ENCODE assay signal across 8 mouse cellular contexts in the genomic region with DNA sequence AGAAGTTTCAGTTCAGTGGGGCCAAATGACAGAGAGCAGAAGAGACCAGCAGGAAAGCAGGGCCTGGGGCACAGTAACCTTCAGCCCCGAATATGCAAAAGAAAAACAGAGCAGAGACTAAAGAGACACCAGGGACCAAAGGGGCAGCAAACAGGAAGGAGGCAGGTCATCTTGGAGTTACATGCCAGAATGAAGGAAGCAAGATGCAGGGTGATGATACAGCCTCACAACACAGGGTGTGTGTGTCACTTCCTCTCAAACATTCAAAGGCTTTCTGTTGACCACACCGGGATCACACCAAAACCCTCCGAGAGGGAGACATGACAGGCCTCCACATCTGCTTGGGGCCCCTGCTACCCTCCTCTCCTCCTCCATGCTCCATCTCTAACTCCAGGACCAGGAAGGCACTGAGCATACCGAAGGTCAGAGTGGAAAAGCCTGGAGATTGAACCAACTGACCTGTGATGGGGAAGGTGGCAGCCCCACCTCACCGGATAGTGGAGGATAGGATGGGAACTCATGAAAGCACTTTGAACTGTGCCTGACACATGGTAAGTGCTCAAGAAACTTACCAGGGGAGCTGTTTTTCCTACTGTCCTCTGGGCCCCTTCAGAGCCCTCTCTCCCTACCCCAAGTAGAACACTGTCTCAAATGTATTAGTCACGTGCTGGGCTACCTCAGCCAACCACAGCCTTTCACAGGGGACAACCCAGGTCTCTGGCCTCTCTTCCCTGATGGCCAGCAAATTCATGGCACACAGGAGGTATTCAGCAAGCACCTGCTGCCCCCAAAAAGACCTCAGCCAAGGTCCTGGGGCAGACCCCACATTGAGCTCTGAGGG. TPM values are rescaled to one million over a fixed set of nuclear protein-coding genes. Genes with fewer than 3 reads are reported as not detected.
DNase-seq lines count a peak whose midpoint lies in the region; ATAC-seq and TF ChIP-seq lines count a peak whose summit lies in the region.

No protein-coding gene starts in this region.

- ATAC-seq in lung, postnatal 0 days: no peak
- ATAC-seq in limb, embryonic 12.5 days (ENCODE audit: insufficient number of reproducible peaks, insufficient read depth, low FRiP score, low TSS enrichment, low read depth): no peak
- ATAC-seq in stomach, embryonic 16.5 days (ENCODE audit: insufficient read depth, low FRiP score): no peak
- no peak for ATAC-seq in activated CD4-positive, CD25-positive, alpha-beta regulatory T cell, adult 4 months

- DNase-seq in embryo, embryonic 10 days (ENCODE audit: low spot score): peak; percentile 35
- DNase-seq in embryo, embryonic 11 days: no peak
- DNase-seq in lung, postnatal 0 days (ENCODE audit: low spot score): peak; percentile 55
- no peak for DNase-seq in lung, postnatal 14 days
- DNase-seq in gastrocnemius, adult 8-10 months (ENCODE audit: low spot score in 2 of 2): no peak

- H3K27ac ChIP-seq in lung, postnatal 0 days (ENCODE audit: low read length): peak overlapping the region; percentile 35
- H3K27ac ChIP-seq in limb, embryonic 12.5 days: 0 out of 2 replicates have a peak overlapping the region, but pooled peaks have one; percentile 23
- peak overlapping the region; percentile 54 for H3K27ac ChIP-seq in stomach, embryonic 16.5 days (ENCODE audit: low read length)

- H3K9ac ChIP-seq in lung, postnatal 0 days (replicated peaks; ENCODE audit: low read depth): no peak overlapping the region
- peak overlapping the region; percentile 45; the same call in 1 of the 2 replicates for H3K9ac ChIP-seq in limb, embryonic 12.5 days (replicated peaks)
- H3K9ac ChIP-seq in stomach, embryonic 16.5 days (ENCODE audit: low read length): peak overlapping the region; percentile 58

- H3K36me3 ChIP-seq in lung, postnatal 0 days (ENCODE audit: insufficient read depth, low read length): no peaks in the 10 kb centered on the region
- peaks cover 25% of the 10 kb centered on the region; the same call in 1 of the 2 replicates for H3K36me3 ChIP-seq in limb, embryonic 12.5 days
- no peaks in the 10 kb centered on the region for H3K36me3 ChIP-seq in stomach, embryonic 16.5 days (ENCODE audit: control insufficient read depth, insufficient read depth, low read length)

- WGBS in lung, postnatal 0 days: 43% methylated on average over 6 of the region's 6 CpGs
- 69% methylated on average over 6 of the region's 6 CpGs for WGBS in limb, embryonic 12.5 days
- WGBS in stomach, embryonic 16.5 days: 54% methylated on average over 6 of the region's 6 CpGs

- H3K9me3 ChIP-seq in lung, postnatal 0 days (ENCODE audit: low read length): no peaks in the 10 kb centered on the region
- no peaks in the 10 kb centered on the region for H3K9me3 ChIP-seq in limb, embryonic 12.5 days
- H3K9me3 ChIP-seq in stomach, embryonic 16.5 days (replicated peaks; ENCODE audit: control insufficient read depth, low read length): no peaks in the 10 kb centered on the region

- H3K27me3 ChIP-seq in lung, postnatal 0 days (replicated peaks; ENCODE audit: insufficient read depth, low read length): no peaks in the 10 kb centered on the region
- H3K27me3 ChIP-seq in limb, embryonic 12.5 days: no peaks in the 10 kb centered on the region
- H3K27me3 ChIP-seq in stomach, embryonic 16.5 days (ENCODE audit: control insufficient read depth, insufficient read depth, low read length): no peaks in the 10 kb centered on the region

- peak overlapping the region; percentile 18; the same call in 1 of the 2 replicates for H3K4me2 ChIP-seq in lung, postnatal 0 days (replicated peaks; ENCODE audit: low read depth, low read length)
- peak overlapping the region; percentile 78; the same call in 1 of the 2 replicates for H3K4me2 ChIP-seq in limb, embryonic 12.5 days
- H3K4me2 ChIP-seq in stomach, embryonic 16.5 days (ENCODE audit: low read depth, low read length): peak overlapping the region; percentile 85

- H3K4me1 ChIP-seq in lung, postnatal 0 days (ENCODE audit: insufficient read depth, low read depth, low read length): peaks cover 35% of the 10 kb centered on the region
- H3K4me1 ChIP-seq in limb, embryonic 12.5 days (replicated peaks): peaks cover 46% of the 10 kb centered on the region
- peaks cover 47% of the 10 kb centered on the region for H3K4me1 ChIP-seq in stomach, embryonic 16.5 days (ENCODE audit: control insufficient read depth, insufficient read depth, low read length)

- H3K4me3 ChIP-seq in lung, postnatal 0 days (ENCODE audit: low read depth, low read length): no peak overlapping the region
- H3K4me3 ChIP-seq in limb, embryonic 12.5 days (replicated peaks): no peak overlapping the region
- H3K4me3 ChIP-seq in stomach, embryonic 16.5 days (replicated peaks; ENCODE audit: low read length): no peak overlapping the region

- TF ChIP-seq CTCF in lung, postnatal 0 days (IDR thresholded peaks at IDR 0.05): no peak

- 0 out of 2 replicates have a peak, but pooled peaks have one; percentile 53 for TF ChIP-seq EP300 in lung, postnatal 0 days (IDR thresholded peaks at IDR 0.05)

RNA-seq across cellular contexts. Expression of a gene that starts 3.0 kb away (rescaled TPM):
- 55.3 and 56.7 TPM in 2 replicates for polyA plus RNA-seq in lung, postnatal 0 days (2015; fragmentation: Nextera tagmentation; extraction: Ambion mirVana)
- 54.7 and 63.8 TPM in 2 replicates for polyA plus RNA-seq in limb, embryonic 12.5 days (2016; fragmentation: Nextera tagmentation; extraction: Ambion mirVana)
- polyA plus RNA-seq in stomach, embryonic 16.5 days (2015; fragmentation: Nextera tagmentation; extraction: Ambion mirVana): 52.7 and 59.6 TPM in 2 replicates
- polyA plus RNA-seq in activated CD4-positive, CD25-positive, alpha-beta regulatory T cell, adult 4 months (2017; shearing (Covaris generic)): 10 to 100 TPM in 1 of 2 experiments, 1 to 10 TPM in 1; 9.3 to 18.1 TPM
- 10 to 100 TPM; 18.6 to 28.1 (median 21.8) TPM for total RNA-seq in gastrocnemius, adult 8-10 months (2022)

RNA-seq across cellular contexts. Expression of a gene that starts 53.9 kb away (rescaled TPM):
- polyA plus RNA-seq in lung, postnatal 0 days (2015; fragmentation: Nextera tagmentation; extraction: Ambion mirVana): 10.6 and 10.8 TPM in 2 replicates
- polyA plus RNA-seq in limb, embryonic 12.5 days (2016; fragmentation: Nextera tagmentation; extraction: Ambion mirVana): 1.5 and 2.0 TPM in 2 replicates
- polyA plus RNA-seq in stomach, embryonic 16.5 days (2015; fragmentation: Nextera tagmentation; extraction: Ambion mirVana): 5.2 and 6.2 TPM in 2 replicates
- 1 to 10 TPM; 1.9 to 3.7 TPM for polyA plus RNA-seq in activated CD4-positive, CD25-positive, alpha-beta regulatory T cell, adult 4 months (2017; shearing (Covaris generic))
- total RNA-seq in gastrocnemius, adult 8-10 months (2022): 1 to 10 TPM; 2.4 to 6.3 (median 4.3) TPM

RNA-seq across cellular contexts. Expression of a gene that starts 55.0 kb away (rescaled TPM):
- polyA plus RNA-seq in lung, postnatal 0 days (2015; fragmentation: Nextera tagmentation; extraction: Ambion mirVana): 67.2 and 72.4 TPM in 2 replicates
- 148 and 158 TPM in 2 replicates for polyA plus RNA-seq in limb, embryonic 12.5 days (2016; fragmentation: Nextera tagmentation; extraction: Ambion mirVana)
- polyA plus RNA-seq in stomach, embryonic 16.5 days (2015; fragmentation: Nextera tagmentation; extraction: Ambion mirVana): 34.5 and 35.0 TPM in 2 replicates
- 1 to 10 TPM; 5.5 to 5.6 TPM for polyA plus RNA-seq in activated CD4-positive, CD25-positive, alpha-beta regulatory T cell, adult 4 months (2017; shearing (Covaris generic))
- 10 to 100 TPM; 54.1 to 61.3 (median 59.2) TPM for total RNA-seq in gastrocnemius, adult 8-10 months (2022)

Comparison
In these comparisons a context has a peak if more than half of its experiments do, and no peak if none do; other contexts are left out.
1. DNase-seq: peak in embryo, embryonic 10 days (single experiment) and lung, postnatal 0 days (single experiment); none in embryo, embryonic 11 days (single experiment), lung, postnatal 14 days (single experiment) and gastrocnemius, adult 8-10 months (0 of 2).
2. H3K4me2 ChIP-seq: peak in every context shown above with its lines; median percentile 85 in stomach, embryonic 16.5 days; 78 in limb, embryonic 12.5 days; 18 in lung, postnatal 0 days.
3. Peak in every context shown above with its lines, with median percentiles within 50 percentile points of each other: H3K27ac ChIP-seq.